Mouse (Mus musculus) 3T3-L1 (cell line): Measurements from ENCODE around the gene Fancc.

ENCODE experiments used
- DNase-seq: peaks from one replicate; pipeline ENCODE4 v3.0.0-alpha.2; 2015; ENCODE audit warnings: low read depth, low spot score

Gene Fancc

DNA sequence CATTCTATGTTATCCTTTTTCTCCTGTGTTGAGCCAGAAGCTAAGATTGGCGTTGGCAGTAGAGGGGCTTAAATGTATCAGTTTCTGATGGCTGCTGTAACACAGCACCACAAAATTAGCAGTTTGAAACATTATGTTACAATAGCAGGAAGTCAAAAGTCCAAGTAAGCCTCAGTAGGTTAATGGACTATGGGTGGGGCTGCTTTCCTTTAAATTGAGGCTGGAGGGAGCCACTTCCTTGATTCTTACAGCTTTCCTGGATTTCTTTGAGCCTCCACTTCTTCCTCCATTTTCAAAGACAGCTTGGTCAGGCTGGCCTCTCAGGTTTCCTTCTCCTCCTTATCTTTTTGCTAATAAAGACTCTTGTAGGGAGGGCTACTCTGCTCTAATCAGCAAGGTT, 228.3 kb downstream of the Fancc start:
- DNase-seq = no peak

DNA sequence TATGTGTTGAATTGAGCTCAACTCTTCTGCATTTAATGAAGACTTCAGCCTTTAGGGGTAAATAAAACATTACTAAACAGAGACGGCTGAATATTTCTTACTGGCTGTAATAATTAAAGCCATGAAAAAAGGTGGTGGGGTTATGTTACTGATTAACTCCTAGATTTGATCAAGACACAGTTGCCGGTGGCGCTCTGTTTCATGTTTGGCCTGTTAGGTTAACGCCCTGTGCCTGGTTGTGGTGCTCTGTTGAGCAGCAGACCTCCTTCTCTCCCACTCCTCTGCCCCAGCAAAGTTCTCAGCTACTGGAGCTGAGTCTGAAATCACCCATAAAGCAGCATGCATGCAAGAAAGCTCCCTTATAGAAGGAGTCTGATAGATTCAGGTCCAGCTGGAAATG, 228.7 kb downstream of the Fancc start:
- DNase-seq = no peak

- no peak for DNase-seq
These were observed 234.7 kb downstream of the Fancc start for GRCm38 (mm10) chr13:63262168-63262957.

DNA sequence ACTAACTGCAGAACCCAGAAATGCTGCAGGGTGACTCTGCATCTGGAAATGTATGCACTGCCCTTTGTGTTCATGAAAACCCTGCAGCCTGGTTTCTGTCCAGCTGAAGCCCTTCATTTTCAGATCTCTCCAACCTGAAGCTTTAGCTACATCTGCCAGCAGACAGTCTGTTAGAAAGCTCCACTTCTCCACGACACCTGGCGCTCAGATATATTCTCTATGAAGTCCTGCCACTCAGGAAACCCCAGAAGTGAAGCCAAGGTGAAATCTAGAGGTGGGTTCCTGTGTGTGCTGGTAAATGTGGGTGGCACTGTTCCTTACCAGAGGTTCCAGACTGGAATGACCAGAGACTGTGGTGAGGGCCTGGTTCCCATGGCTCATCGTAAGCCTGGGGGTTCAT, 235.4 kb downstream of the Fancc start:
- DNase-seq = no peak

- DNase-seq = no peak
These were observed 236.1 kb downstream of the Fancc start for GRCm38 (mm10) chr13:63260753-63261631.

DNA sequence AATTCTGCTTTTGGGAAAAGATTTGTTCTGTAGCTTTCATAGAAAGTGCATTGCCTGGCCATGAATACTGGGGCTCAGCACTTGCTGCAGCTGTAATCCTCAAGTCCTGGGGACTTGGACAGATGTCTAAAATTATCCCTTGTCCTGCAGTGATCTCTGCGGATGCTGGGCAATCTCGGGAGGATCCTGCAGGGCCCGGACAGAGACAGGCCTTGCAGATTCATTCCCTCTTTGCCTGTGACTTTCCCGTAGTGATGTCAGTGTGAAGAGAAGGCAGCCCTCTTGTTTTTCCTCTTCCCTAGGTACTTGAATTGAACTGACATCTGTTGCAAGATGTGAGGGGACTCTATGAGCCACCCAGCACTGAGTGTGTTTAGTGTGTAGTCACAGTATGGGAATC, 236.9 kb downstream of the Fancc start:
- no peak for DNase-seq

- no peak for DNase-seq
These were observed 238.4 kb downstream of the Fancc start for GRCm38 (mm10) chr13:63258671-63259070.

GRCm38 (mm10) chr13:63258167-63258582, 238.9 kb downstream of the Fancc start:
- DNase-seq = peak; percentile 93

- no peak for DNase-seq
These were observed 240.3 kb downstream of the Fancc start for GRCm38 (mm10) chr13:63256807-63257206.

DNA sequence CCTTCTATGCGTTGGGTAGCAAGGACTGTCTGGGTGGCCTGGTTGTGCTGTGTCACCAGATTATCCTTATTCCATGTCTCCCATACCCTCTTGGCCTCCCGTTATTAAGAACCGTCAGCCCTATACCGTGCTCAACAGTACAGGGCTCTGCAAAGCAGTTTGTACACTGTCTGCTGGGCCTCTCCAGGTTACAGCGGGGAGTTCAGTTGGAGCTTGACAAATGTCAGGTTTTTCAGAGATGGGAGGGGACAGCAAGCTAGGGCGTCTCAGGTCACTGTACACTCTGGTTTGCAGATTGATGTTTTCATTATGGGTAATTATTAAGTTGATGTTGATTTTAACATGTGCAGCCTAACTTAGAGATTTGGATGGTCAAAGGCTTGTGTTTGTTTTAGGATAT, 240.9 kb downstream of the Fancc start:
- DNase-seq = no peak

DNA sequence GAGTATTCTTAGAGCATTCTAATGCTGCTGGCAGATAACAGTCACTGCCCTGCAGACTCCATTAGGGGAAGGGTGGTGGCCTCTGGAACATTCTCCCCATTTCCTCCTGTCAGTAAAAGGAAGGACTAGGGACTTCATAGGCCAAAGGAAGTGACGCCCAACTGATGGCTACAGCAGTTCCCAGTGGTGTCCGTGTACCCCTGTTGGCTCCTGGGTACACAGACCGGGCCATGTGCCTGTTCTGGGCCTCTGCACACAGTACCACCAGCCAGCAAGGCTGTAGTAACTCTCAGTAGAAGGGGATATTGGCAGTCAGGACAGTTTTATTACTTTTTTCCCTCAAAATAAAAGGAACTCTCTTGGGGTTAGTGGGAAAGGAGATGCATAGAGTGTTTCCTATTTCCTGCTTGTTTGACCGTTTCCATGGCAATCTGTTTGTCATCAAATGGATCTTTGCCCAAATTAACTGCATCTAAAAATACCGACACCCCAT, 241.5 kb downstream of the Fancc start:
- peak; percentile 51 for DNase-seq

GRCm38 (mm10) chr13:63253886-63254636, 243.0 kb downstream of the Fancc start:
- DNase-seq = peak; percentile 61

DNA sequence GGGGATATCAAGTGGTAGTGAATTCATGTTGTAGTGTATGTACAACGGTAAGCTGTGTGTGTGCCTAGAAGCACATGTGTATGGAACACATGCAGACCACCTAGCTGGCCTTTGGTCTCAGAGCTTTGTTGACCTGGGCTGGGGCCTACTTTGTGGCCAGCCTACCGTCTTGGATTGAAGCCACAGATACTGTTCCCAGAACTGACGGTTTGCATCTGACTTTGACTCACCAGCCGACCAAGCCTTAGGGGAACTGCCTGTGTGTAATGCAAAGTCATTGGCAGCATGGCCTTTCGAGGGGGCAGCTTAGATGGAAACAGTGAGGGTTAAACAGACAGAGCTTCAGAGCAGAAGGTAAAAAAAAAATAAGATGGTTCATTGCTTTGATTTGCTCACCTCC, 243.9 kb downstream of the Fancc start:
- peak; percentile 87 for DNase-seq

GRCm38 (mm10) chr13:63252295-63253010, 244.6 kb downstream of the Fancc start:
- DNase-seq = peak; percentile 37

- peak; percentile 71 for DNase-seq
These were observed 245.8 kb downstream of the Fancc start for GRCm38 (mm10) chr13:63251118-63251889.

GRCm38 (mm10) chr13:63250441-63250980, 246.6 kb downstream of the Fancc start:
- no peak for DNase-seq

- no peak for DNase-seq
These were observed 247.2 kb downstream of the Fancc start for GRCm38 (mm10) chr13:63249741-63250431.

GRCm38 (mm10) chr13:63249171-63249570, 247.9 kb downstream of the Fancc start:
- DNase-seq = no peak

GRCm38 (mm10) chr13:63248318-63248717, 248.8 kb downstream of the Fancc start:
- no peak for DNase-seq
